Mouse (Mus musculus): ENCODE results near the gene Pkp4.

The Pkp4 gene

GRCm38 (mm10) chr2:59160605-59160963 lies at the start of gene Pkp4, which contains the start of gene Ccdc148:
Pkp4 (plus strand) TSS chr2:59160850.
Ccdc148 (minus strand) TSS chr2:59160683.
- DNase-seq (ENCODE audit: low spot score) = peak; percentile 93

GRCm38 (mm10) chr2:59129023-59129422 lies 31.6 kb upstream of the Pkp4 start:
- DNase-seq (ENCODE audit: low spot score) = no peak

- DNase-seq (ENCODE audit: low spot score) = no peak
These were observed 30.8 kb upstream of the Pkp4 start for GRCm38 (mm10) chr2:59129821-59130220.

GRCm38 (mm10) chr2:59131044-59131443 lies 29.6 kb upstream of the Pkp4 start:
- no peak for DNase-seq (ENCODE audit: low spot score)

GRCm38 (mm10) chr2:59155428-59155827 lies 5.2 kb upstream of the Pkp4 start:
- DNase-seq (ENCODE audit: low spot score) = no peak

GRCm38 (mm10) chr2:59158117-59158516 lies 2.5 kb upstream of the Pkp4 start:
- DNase-seq (ENCODE audit: low spot score) = no peak

GRCm38 (mm10) chr2:59159961-59160604 lies 567 bp upstream of the Pkp4 start:
- no peak for DNase-seq (ENCODE audit: low spot score)

GRCm38 (mm10) chr2:59161021-59161440 lies 381 bp downstream of the Pkp4 start:
- DNase-seq (ENCODE audit: low spot score) = peak; percentile 8

- DNase-seq (ENCODE audit: low spot score) = peak; percentile 53
These were observed 1.0 kb downstream of the Pkp4 start for GRCm38 (mm10) chr2:59161441-59162284.

- DNase-seq (ENCODE audit: low spot score) = no peak
These were observed 1.6 kb downstream of the Pkp4 start for GRCm38 (mm10) chr2:59162285-59162600.

- no peak for DNase-seq (ENCODE audit: low spot score)
These were observed 6.3 kb downstream of the Pkp4 start for GRCm38 (mm10) chr2:59166976-59167375.

- DNase-seq (ENCODE audit: low spot score) = no peak
These were observed 7.2 kb downstream of the Pkp4 start for GRCm38 (mm10) chr2:59167830-59168229.

- no peak for DNase-seq (ENCODE audit: low spot score)
These were observed 9.0 kb downstream of the Pkp4 start for GRCm38 (mm10) chr2:59169572-59170207.

GRCm38 (mm10) chr2:59170208-59170589 lies 9.5 kb downstream of the Pkp4 start:
- DNase-seq (ENCODE audit: low spot score) = no peak

- no peak for DNase-seq (ENCODE audit: low spot score)
These were observed 9.9 kb downstream of the Pkp4 start for GRCm38 (mm10) chr2:59170593-59170992.

GRCm38 (mm10) chr2:59171533-59171932 lies 10.9 kb downstream of the Pkp4 start:
- DNase-seq (ENCODE audit: low spot score) = peak; percentile 7

- DNase-seq (ENCODE audit: low spot score) = no peak
These were observed 15.3 kb downstream of the Pkp4 start for GRCm38 (mm10) chr2:59175926-59176325.

GRCm38 (mm10) chr2:59178191-59178590 lies 17.5 kb downstream of the Pkp4 start:
- no peak for DNase-seq (ENCODE audit: low spot score)

- DNase-seq (ENCODE audit: low spot score) = no peak
These were observed 18.3 kb downstream of the Pkp4 start for GRCm38 (mm10) chr2:59178960-59179359.

GRCm38 (mm10) chr2:59179487-59179886 lies 18.8 kb downstream of the Pkp4 start:
- no peak for DNase-seq (ENCODE audit: low spot score)

- no peak for DNase-seq (ENCODE audit: low spot score)
These were observed 20.9 kb downstream of the Pkp4 start for GRCm38 (mm10) chr2:59181321-59182113.

- DNase-seq (ENCODE audit: low spot score) = no peak
These were observed 22.9 kb downstream of the Pkp4 start for GRCm38 (mm10) chr2:59183541-59183940.
